Mouse (Mus musculus) adrenal gland, postnatal 14 days (tissue): ENCODE data around the gene Rps6kl1. TPM values are rescaled to one million over a fixed set of nuclear protein-coding genes. Genes with fewer than 3 reads are reported as not detected.

Experiments used
- DNase-seq: peaks from one replicate; pipeline ENCODE4 v3.0.0; 2021; ENCODE audit warnings: mixed read lengths
- total RNA-seq: library from RNA; stranded (reverse); gene quantifications from 2 replicates; pipeline ENCODE4 v1.2.3, GENCODE M21; 2021

Rps6kl1 gene
- total RNA-seq, 1 experiment from 2014 or later: 1.7 TPM

DNA sequence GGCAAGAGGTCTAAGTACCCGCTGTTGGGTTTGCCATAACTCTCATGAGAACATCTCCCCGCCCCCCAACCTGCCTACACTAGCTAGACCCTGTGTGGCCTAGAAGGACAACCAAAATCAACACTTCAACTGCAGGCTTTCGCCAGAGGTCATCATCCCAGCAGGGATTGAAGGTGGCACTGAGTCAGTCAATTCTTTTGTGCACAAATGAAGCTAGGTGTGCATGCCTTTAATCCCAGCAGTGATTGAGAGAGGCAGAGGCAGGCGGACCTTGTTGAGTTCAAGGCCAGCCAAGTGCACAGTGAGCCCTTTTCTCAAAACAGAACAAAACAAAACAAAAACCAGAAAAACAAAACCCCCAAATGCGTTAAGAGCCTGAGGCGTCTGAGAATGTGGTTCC, 10.0 kb downstream of the Rps6kl1 start:
- DNase-seq: no peak

DNA sequence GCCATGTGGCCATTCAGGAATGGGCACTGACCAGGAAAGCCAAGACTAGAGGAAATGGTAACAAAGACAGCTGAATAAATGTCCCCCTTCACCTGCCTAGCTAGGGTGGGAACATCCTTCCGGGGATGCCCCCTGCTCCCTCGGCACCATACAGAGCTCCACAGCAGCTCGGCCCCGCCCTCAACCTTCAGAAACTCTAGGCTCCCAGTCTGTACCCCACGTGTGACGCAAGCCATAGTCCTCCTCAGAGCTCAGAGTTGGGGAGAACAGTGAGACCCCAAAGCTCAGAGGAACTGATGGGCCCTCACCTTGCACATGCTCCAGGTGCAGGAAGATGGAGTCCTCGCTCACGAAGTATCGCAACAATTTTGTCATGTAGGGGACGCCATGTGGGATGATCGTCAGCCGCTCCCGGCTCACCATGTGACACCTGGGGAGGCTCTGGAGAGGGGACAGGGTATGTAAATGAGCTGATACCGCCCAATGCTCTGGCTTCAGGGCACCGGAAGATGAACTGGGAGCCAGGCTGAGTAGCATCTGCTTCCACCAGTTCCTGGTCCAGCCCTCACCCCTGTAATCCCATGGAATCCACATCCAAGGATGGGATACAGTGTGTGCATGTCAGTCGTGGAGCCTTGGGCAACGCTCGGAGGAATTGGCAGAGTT, 10.9 kb downstream of the Rps6kl1 start:
- DNase-seq: no peak

DNA sequence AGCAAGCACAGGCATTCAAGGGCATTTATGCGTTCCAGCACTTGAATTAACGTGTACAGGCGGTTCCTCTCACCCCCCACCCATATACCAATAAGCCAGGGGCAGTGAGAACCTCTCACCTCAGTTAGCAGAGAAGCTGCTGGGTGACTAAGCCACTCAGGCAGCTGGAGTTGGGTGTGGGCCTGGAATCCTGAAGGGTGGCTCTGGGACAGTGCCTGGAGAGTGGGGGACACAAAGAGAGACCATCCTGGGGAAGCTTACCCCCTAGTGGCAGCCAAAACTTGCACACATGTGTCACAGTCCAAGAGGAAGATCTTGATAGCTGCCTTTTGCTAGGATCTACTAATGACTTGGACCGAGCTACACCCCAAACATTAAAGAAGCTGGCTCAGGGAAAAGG, 14.4 kb downstream of the Rps6kl1 start:
- no peak for DNase-seq

DNA sequence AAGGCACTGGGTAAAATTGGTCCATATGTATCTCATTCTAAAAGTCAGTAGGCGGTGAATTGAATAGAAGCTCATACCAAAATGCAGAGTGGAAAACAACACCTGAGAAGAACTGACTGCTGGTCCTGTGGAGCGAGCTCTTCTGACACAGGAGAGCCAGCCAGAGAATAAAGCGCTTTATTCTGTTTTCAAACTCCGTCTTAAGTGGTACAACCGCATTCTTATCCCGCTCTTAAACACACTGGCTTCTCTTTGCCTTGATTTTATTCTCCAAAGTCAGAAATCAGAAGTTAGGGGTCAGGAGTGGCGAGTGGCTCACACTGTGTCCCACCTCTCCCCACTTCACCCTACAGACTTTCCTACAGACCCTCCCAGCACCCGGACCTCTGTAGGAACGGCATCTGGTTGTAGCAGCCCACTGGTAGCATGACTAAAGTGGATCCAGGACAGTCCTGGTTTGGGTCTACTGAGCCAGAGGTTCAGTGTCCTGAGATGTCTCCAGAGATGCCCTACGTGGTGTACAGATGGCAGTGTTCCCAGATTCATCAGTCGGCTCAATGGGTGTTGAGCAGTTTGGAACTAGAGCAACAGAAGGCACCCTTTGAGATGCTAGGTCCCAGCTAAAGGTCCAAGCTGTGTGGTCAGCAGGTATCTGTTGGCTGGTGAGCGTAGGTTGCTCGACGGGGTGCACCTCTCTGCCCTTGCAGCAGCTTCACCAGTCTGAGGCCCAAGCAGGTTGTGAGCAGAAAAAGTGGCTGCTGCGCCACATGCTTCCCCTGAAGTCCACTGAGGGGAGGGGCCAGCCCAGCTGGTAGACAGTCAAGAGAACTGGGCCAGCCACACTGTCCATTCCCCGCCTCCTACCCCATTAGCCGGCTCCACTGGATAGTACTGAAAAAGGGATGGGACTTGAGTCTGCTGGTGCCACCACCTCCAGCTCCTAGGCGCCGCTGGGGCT, 15.3 kb downstream of the Rps6kl1 start:
- DNase-seq: no peak

DNA sequence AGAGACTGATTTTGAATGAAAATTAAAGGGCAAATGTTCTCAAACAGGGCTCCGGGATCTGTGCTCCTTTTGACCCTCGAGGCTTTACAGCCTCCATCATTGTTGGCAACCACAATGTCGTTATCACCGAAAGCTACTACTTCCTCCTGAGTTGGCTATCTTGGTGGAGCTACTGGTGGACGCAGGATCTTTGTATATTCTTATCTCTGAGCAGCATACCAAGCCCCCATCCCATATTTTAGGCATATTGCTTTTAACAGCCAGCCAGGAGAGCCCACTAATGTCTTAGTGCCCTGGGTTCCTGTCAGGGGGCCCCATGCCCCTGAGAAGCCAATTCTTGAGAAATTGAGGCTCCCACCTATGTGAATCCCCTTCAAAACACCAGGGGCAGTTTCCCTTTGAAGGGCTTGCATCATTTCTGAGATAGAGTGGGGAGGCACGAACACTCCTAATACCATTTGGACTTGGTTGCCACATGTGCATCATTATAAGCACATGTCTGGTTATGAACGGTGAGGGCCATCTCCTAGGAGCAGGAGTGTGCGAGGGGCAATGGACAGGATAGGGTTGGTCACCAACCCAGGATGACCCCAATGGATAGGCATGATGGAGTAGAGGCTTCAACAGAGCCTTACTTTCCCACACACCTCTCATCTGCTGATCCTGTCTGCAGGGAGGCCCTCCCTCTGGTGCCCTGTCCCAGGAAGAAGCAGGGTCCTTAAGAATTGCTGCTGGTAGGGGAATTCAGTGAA, 16.8 kb downstream of the Rps6kl1 start:
- no peak for DNase-seq

DNA sequence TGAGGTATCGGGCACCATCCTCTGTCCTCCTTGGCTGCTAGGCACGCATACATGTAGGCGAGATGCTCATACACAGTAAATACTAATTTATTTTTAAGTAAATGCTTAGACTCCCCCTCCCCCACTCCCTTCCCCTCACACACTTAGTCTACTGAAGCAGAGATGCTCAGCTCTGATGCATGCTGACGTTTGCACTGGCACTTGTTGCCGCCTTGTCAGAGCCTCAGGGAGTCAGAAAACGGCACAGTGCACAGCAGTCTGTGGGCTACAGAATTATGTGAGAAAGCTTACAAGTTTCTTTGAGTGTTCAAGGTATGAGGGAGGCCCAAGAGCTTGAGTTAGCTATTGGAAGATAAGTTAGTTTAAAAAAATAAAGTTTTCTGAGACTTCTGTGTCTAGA, 19.7 kb downstream of the Rps6kl1 start:
- no peak for DNase-seq

DNA sequence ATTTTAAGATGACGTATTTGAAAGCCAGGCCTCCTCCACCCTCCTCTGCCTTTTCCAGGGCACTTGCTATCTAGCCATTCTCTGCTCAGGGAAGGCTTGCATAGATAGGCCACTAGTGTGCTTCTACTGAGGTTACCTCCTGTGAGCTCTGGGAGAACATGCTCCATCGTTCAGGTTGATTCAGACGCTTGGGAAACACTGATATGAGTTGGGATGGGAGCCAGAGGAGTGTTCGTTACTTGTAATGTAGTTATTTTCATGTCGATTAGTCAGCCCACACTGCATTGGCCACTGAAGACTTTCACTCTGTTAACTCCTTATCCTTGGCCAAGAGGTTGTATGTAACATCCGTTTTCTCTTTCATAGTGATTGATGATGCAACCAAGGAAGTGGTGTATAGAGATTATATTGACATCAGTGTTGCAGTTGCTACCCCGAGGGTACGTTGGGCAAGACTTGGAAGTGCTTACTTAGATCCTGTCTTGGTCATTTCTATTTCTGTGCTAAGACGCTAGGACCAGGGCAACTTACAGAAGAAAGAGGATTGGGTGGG, 21.6 kb downstream of the Rps6kl1 start:
- DNase-seq: no peak

DNA sequence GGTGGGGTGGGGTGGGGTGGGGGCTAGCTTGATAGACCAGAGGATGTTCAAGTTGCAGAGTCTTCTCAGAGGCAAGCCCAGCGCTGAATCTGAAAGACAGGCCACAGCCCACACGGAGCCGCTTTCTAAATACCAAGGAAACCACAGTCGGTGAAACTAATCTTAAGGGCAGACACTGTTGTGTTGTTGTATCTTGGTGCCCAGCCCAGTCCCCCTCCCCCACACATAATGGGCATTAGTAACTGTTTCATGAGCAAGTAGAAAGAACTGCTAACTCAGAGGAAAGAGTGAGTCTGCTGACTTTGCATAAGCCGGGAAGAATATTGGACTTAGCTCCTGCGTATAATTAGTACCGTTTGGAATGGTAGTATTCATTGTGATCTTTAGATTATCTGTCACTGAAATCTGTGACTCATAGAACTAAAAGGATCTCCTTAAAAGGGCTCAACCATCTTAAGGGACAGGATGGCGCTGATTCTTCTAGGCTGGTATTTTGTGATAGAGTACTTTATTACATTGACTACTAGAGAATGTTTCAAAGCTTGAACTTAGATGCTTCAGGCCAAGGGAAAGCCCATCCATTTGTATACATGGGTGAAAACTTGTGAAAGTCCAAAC, 24.0 kb downstream of the Rps6kl1 start:
- DNase-seq: no peak

DNA sequence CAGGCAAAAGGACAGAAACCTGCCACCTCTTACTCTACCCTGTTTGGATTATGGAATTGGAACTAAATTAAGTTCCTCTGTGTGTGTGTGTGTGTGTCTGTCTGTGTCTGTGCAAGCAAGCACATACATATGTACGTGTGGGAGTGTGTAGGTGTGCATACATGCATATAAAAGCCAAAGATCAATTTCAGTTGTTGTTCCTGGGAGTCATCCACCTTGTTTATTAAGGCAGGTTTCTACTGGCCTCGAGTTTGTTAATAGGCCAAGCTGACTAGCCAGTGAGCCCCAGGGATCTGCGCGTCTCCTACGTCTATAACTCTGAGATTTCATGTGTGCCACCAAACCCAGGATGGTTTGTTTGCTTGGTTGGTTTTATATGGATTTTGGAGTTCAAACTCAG, 26.3 kb downstream of the Rps6kl1 start:
- DNase-seq: no peak

DNA sequence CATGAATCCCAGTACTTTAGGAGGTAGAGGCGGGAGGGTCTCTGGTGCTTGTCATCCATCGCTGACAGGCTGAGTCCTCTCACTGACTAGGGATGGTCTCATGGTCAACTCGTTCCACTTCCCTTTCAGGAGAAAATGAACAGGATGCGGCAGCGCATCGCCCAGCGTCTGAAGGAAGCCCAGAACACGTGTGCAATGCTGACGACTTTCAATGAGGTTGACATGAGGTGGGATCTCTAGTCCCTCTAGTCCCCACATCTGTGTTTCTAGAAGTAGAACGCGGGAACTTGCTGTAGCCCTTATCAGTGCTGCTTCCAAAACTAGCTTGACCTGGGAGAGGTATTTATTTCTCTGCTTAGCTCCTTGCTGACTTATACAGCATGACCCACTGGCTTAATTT, 27.4 kb downstream of the Rps6kl1 start:
- DNase-seq: no peak

DNA sequence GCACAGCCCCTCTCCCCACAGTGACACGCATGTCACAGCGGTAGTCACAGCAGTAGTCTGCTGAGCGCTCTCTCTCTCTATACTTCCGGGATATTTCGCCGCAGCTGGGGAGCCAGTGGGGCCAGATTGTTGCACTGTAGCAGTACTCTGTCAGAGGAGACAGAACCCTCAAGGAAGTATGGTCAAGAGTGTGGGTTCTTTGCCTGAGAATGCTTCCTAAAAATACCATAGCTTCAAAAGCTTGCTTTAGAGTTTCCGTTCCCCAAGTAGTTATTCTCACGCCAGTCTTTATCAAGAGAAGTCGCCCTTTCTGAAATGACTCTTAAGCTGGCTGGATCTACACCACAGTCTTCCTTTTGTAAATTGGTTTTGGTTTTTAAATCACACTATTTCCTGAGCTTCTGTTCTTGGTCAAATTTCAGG, 27.9 kb downstream of the Rps6kl1 start:
- DNase-seq: no peak

DNA sequence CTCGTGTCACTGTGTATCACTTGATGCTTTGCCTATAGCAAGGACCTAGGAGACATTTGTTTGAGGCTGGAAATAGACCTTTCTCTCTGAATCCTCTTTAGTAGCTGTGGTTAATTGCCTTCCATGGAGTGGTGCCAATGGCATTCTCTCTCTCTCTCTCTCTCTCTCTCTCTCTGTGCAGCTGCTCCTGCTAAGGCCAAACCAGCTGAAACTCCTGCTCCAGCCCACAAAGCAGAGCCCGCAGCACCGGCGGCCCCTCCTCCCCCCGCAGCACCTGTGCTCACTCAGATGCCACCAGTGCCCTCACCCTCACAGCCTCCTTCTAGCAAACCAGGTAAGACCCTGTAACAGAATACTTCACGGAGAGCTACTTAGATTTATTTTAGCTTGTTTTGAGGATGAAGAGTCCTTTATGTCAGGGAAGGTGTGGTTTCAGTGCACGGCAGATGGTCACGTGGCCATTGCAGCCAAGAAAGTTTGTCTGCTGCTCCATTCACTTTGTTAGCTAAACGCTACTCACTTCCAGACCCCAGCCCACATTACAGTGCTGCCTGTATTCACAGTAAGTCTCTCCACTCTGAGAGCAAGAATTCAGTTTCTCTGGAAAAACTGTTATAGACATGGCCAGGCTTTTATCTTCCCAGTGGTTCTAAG, 29.1 kb downstream of the Rps6kl1 start:
- no peak for DNase-seq

DNA sequence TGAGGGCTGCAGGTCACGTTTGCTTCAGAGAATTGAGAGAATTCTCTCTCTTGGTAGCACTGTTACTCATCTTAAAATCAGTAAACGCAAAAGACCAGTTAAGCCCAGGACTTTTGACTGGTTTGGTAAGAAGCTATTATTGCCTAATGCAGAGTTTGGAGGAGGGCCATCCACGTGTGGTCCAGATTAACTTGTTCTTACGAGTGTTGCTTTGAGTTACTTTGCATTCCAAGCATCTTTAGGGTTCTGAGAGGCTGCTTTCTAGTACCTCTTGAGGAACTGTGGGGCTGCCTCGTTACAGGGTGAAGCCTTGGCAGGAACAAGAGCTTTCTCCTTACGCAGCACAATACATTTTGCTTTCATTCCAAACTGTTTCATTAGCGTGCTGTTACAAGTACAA, 35.4 kb downstream of the Rps6kl1 start:
- DNase-seq: peak; percentile 43

DNA sequence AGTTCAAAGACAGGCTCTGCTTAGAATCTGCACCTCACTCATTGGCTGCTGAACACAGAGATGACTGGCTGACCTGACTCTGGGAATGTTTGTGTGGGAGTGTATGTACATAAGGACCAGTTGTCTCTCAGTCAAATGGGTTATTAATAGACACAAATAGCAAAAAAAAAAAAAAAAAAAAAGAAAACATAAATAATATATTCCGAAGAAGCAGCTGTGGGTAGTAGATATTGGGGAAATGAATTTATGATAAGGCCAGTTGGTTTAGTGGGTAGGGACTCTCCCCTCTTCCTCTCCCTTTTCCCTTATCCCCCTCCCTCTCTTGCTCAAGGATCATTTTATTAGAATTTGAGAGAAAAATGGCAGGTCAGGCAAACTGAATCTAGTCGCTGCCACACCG, 37.1 kb downstream of the Rps6kl1 start:
- DNase-seq: no peak

DNA sequence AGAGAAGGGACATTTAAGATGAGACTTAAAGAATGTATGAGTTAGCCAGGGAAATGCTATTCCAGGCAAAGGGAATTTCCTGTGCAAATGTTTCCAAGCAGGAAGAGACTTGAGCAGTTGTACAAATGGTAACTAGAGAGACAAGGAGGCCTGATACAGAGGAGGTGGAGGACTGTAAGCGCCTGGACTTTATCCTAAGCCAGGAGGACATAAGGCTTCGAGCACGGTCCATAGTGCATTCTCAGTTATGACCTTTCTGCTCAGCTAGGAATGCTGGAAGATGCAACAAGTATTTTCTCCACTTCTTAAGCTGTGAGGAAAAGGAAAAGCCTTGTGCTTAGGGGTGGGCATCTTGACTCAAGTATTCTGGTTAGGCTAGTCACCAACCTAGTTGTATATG, 37.7 kb downstream of the Rps6kl1 start:
- DNase-seq: no peak

DNA sequence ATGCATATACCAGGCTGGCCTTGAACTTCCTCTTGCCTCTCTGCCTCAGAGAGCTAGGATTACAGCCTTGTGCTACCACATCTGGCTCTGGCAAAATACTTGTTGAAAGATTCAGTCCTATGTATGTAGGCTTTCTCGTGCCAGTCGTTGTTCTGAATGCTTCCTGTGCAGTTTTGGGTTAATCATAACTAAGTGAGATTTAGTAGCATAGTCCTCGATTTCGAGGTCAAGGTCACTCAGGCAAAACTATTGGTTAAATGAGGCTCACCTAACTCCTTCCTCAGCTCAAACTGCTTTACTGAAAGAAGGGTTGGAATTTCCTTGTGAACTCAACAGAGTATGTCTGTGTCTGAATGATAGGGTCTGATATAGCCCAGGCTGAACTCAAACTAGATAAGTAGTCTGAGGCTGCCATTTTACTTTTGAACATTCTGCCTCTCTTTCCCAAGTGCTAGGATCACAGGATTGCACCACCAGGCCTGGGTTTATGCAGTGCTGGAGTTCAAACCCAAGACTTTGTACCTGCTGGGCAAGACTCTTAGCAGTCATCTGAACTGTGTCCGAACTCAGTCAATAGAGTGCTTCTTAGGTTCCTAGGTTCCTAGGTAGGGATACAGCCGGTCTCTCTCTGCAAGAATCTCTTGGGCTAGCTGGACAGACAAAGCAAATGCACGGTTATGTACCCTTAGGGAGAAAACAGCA, 38.4 kb downstream of the Rps6kl1 start:
- no peak for DNase-seq

DNA sequence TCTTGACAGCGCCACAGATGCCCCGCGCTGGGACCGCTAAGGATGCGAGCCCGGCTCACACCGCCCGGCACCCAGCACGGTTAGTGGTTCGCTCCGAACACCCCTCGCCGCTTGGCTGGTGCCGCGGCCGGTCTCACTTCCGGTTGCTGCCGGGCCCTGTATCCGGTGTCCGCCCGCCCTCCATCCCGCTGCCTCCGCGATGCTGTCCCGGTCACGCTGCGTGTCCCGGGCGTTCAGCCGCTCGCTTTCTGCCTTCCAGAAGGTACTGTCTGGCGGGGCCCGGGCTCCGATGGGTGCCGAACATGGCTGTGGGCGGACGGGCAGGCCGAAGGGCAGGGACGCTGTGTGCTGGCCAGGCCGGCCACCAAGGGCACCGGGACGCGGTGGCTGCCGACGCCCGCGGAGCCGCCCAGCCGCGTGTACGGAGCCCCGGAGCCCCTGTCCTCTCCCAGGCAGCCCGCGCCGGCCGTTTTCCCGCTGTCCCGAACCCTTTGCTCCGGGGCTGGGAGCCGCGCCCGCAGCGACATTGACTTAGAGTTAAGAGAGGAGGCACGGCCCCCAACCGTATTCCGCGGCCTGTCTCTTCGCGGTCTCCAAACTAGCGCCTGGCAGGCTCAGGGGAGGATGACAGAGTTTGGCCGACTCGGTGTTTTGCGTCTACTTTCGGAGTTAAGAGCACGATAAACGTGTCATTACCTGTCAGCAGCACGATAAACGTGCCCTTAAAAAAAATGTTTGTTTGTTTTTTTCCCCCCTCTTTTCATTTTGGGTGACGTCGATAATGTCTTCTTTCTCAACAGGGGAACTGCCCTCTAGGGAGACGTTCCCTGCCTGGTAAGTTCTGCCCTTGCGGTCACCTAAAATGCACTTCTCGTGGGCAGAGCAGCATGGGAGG, 40.1 kb downstream of the Rps6kl1 start, which contains the start of the genes Prox2 and Dlst:
Gene Prox2 (minus strand): TSS at position 62 of the 895 bp plus-strand sequence.
Gene Dlst (plus strand): TSS at position 136 of the 895 bp plus-strand sequence.
- peak; percentile 95 for DNase-seq

DNA sequence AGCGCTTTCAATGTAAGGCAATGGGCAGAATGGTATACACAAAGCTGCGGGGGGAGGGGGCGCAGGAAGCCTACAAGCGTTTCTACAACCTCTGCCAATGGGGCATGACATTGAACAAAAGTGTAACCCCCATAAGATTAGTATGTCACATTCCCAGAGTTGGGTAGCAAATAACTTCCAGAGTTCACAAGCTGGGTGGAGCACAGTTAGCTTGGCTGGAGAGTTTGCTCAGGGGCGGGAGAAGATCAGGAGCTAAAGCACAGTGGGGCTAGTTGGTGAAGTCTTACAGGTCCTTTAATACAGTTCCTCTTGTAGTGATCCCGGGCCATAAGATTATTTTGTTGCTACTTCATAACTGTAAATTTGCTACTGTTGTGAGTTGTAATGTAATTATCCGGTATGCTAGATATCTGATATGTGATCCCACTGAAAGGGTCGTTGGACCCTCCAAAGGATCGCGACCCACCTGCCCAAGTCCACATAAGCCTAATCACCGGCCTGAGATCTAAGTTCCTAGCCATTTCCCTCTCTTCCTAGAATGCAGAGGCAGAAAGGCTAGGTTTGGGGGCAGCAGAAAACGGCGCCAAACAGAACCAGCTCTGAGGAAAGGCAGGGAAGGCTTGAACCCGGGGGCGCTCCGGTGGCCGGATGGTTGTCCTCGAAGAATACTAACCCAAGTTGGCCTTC, 40.9 kb downstream of the Rps6kl1 start:
- peak; percentile 38 for DNase-seq

DNA sequence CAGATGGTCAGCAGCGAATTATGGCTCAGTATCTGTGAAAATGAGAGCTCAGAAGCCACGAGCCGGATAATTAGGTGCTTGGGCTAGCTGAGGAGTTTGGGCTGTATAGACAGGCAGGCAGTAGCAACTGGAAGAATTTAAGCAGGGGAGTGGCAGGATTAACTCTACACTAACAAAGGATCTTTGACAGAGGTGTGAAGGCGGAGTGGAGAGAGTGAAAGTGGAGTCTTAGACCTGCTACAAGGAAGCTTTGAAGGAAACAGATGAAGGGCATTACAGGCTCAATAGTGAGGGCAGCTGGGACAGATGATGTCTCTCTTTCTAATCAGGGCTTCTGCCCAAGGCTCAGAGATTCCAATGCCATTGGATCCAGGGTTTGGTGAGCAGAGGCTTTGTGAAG, 41.6 kb downstream of the Rps6kl1 start:
- DNase-seq: no peak
